Mouse (Mus musculus) ES-E14 (cell line): ENCODE results near the gene Osbpl8.
"Not testable (repeated sequence)": the region's sequence is repeated elsewhere in the genome, so short reads cannot be mapped to it uniquely, and the experiment has no call there.

Experiments used
- CHD2 ChIP-seq: IDR thresholded peaks from 2 replicates; pipeline ENCODE4 v1.6.1; 2014; ENCODE audit warnings: mild to moderate bottlenecking, low read depth, low read length, inconsistent platforms
- HCFC1 ChIP-seq: IDR thresholded peaks from 2 replicates; pipeline ENCODE4 v1.6.1; 2012; ENCODE audit warnings: low read length, inconsistent platforms, borderline replicate concordance; ENCODE audit not compliant: insufficient read depth

DNA sequence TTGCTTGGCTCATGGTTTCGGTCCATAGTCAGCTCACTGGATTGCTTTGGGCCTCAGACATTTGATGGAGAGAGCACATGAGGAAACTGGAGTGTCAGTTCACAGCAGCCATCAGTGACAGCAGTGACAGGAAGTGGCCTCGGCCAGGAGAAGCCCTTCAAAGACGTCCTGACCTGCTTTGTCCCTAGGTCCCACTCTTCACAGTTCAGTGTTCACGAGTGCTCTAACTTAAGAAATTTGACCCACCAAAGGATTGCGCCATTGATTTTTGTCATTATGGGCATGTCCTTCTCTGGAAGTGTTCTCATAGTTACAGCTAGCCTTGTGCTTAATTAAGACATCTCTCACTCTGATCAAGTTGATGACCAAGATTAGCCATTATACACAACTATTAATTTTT lies 34.2 kb downstream of the Osbpl8 start:
- TF ChIP-seq CHD2, HCFC1: not testable (repeated sequence)
